ENCODE assay signal across 18 mouse cellular contexts in genomic region chr4:29119480-29120153, GRCm38 (mm10).
DNase-seq lines count a peak whose midpoint lies in the region; ATAC-seq lines count a peak whose summit lies in the region.
"Had no signal": no experiment of that assay in that cellular context is flagged by ENCODE, and none has a peak within 500 bp of the region (broad histone marks: within the 10 kb centered on the region; RNA-seq: fewer than 3 reads in every experiment).

No protein-coding gene starts in this region.

- H3K4me2 ChIP-seq in hindbrain, embryonic 11.5 days (replicated peaks; ENCODE audit: low read depth, low read length) = no peak overlapping the region
- H3K4me2 ChIP-seq in hindbrain, embryonic 16.5 days (ENCODE audit: low read length) = no peak overlapping the region; the same call in 1 of the 2 replicates
- no peak overlapping the region for H3K4me2 ChIP-seq in neural tube, embryonic 11.5 days (ENCODE audit: low read depth)
- H3K4me2 ChIP-seq in midbrain, embryonic 14.5 days (ENCODE audit: low read length) = no peak overlapping the region
- H3K4me2 ChIP-seq: embryonic facial prominence, embryonic 12.5 days; hindbrain, embryonic 14.5 days; liver, embryonic 11.5 days; neural tube, embryonic 12.5 days had no signal

- no peaks in the 10 kb centered on the region for H3K9me3 ChIP-seq in hindbrain, embryonic 11.5 days (ENCODE audit: control insufficient read depth, low read length)
- H3K9me3 ChIP-seq in hindbrain, embryonic 16.5 days (ENCODE audit: control insufficient read depth, low read length) = no peaks in the 10 kb centered on the region
- H3K9me3 ChIP-seq in neural tube, embryonic 11.5 days (ENCODE audit: control insufficient read depth, low read length) = no peaks in the 10 kb centered on the region
- H3K9me3 ChIP-seq in embryonic facial prominence, embryonic 10.5 days = no peaks in the 10 kb centered on the region
- no peaks in the 10 kb centered on the region for H3K9me3 ChIP-seq in midbrain, embryonic 14.5 days (ENCODE audit: control insufficient read depth, low read length)
- H3K9me3 ChIP-seq: embryonic facial prominence, embryonic 12.5 days; neural tube, embryonic 12.5 days had no signal

- peak; percentile 34 for DNase-seq in hindbrain, embryonic 11.5 days (ENCODE audit: low spot score)
- DNase-seq in neural tube, embryonic 11.5 days (ENCODE audit: low spot score) = peak; percentile 20
- DNase-seq in neural tube, embryonic 10.5 days (ENCODE audit: extremely low spot score, low spot score) = no peak
- no peak for DNase-seq in embryonic facial prominence, embryonic 10.5 days (ENCODE audit: low spot score)
- peak; percentile 38 for DNase-seq in midbrain, embryonic 14.5 days
- DNase-seq in kidney, adult 18-20 months = no peak
- DNase-seq in frontal cortex, postnatal 10 days (ENCODE audit: low spot score in 2 of 2) = no peak
- DNase-seq: cerebellum, adult 9-11 months; gastrocnemius, postnatal 14 days; thymus, postnatal 36 days had no signal

- no peak overlapping the region for H3K9ac ChIP-seq in hindbrain, embryonic 11.5 days (ENCODE audit: low read depth, low read length)
- no peak overlapping the region for H3K9ac ChIP-seq in hindbrain, embryonic 16.5 days (ENCODE audit: low read depth, low read length)
- no peak overlapping the region for H3K9ac ChIP-seq in neural tube, embryonic 11.5 days (ENCODE audit: low read length)
- H3K9ac ChIP-seq in midbrain, embryonic 14.5 days (replicated peaks; ENCODE audit: low read length) = no peak overlapping the region
- H3K9ac ChIP-seq: embryonic facial prominence, embryonic 12.5 days; hindbrain, embryonic 14.5 days; neural tube, embryonic 12.5 days had no signal

- no peak overlapping the region for H3K27ac ChIP-seq in hindbrain, embryonic 11.5 days (ENCODE audit: low read depth, low read length)
- H3K27ac ChIP-seq in hindbrain, embryonic 16.5 days (ENCODE audit: low read depth, low read length) = no peak overlapping the region
- H3K27ac ChIP-seq in neural tube, embryonic 11.5 days (ENCODE audit: low read depth, low read length) = no peak overlapping the region
- 0 out of 2 replicates have a peak overlapping the region, but pooled peaks have one; percentile 14 for H3K27ac ChIP-seq in embryonic facial prominence, embryonic 10.5 days (replicated peaks)
- H3K27ac ChIP-seq in midbrain, embryonic 14.5 days (replicated peaks; ENCODE audit: low read depth, low read length) = no peak overlapping the region
- H3K27ac ChIP-seq: embryonic facial prominence, embryonic 12.5 days; hindbrain, embryonic 14.5 days; kidney, postnatal 0 days; neural tube, embryonic 12.5 days had no signal

- peak; percentile 69 for ATAC-seq in hindbrain, embryonic 11.5 days (ENCODE audit: low FRiP score)
- ATAC-seq in hindbrain, embryonic 16.5 days = no peak
- ATAC-seq in neural tube, embryonic 11.5 days (ENCODE audit: insufficient read depth, low FRiP score, low TSS enrichment) = 0 out of 2 replicates have a peak, but pooled peaks have one; percentile 46
- ATAC-seq in midbrain, embryonic 14.5 days (ENCODE audit: low FRiP score, low TSS enrichment) = peak; percentile 37; the same call in 1 of the 2 replicates
- ATAC-seq: intestine, postnatal 0 days; Patski had no signal

- WGBS in hindbrain, embryonic 11.5 days = 35% methylated on average over 9 of the region's 9 CpGs
- 32% methylated on average over 9 of the region's 9 CpGs for WGBS in hindbrain, embryonic 16.5 days
- 53% methylated on average over 9 of the region's 9 CpGs for WGBS in neural tube, embryonic 11.5 days
- 46% methylated on average over 9 of the region's 9 CpGs for WGBS in embryonic facial prominence, embryonic 10.5 days
- WGBS in midbrain, embryonic 14.5 days = 13% methylated on average over 9 of the region's 9 CpGs

- H3K4me3 ChIP-seq in hindbrain, embryonic 11.5 days (ENCODE audit: low read depth, low read length) = no peak overlapping the region
- no peak overlapping the region for H3K4me3 ChIP-seq in hindbrain, embryonic 16.5 days (ENCODE audit: low read length)
- H3K4me3 ChIP-seq in neural tube, embryonic 11.5 days (ENCODE audit: low read depth, low read length) = no peak overlapping the region
- H3K4me3 ChIP-seq in embryonic facial prominence, embryonic 10.5 days = no peak overlapping the region
- no peak overlapping the region for H3K4me3 ChIP-seq in midbrain, embryonic 14.5 days (replicated peaks; ENCODE audit: low read depth, low read length)
- H3K4me3 ChIP-seq: embryonic facial prominence, embryonic 12.5 days; neural tube, embryonic 12.5 days had no signal

- H3K4me1 ChIP-seq in hindbrain, embryonic 11.5 days (replicated peaks; ENCODE audit: control insufficient read depth, insufficient read depth, low read length) = no peaks in the 10 kb centered on the region
- no peaks in the 10 kb centered on the region; the same call in 1 of the 2 replicates for H3K4me1 ChIP-seq in hindbrain, embryonic 16.5 days (ENCODE audit: control insufficient read depth, insufficient read depth, low read depth, low read length)
- peaks cover 4% of the 10 kb centered on the region for H3K4me1 ChIP-seq in neural tube, embryonic 11.5 days (ENCODE audit: control insufficient read depth, insufficient read depth, low read length)
- H3K4me1 ChIP-seq in embryonic facial prominence, embryonic 10.5 days = peaks cover 6% of the 10 kb centered on the region; the same call in 1 of the 2 replicates
- H3K4me1 ChIP-seq in midbrain, embryonic 14.5 days (ENCODE audit: control insufficient read depth, insufficient read depth, low read length) = 0 out of 2 replicates have a peak, but pooled peaks cover 4% of the 10 kb centered on the region
- H3K4me1 ChIP-seq: neural tube, embryonic 12.5 days had no signal

- H3K36me3 ChIP-seq in hindbrain, embryonic 11.5 days (ENCODE audit: control insufficient read depth, insufficient read depth, low read length) = no peaks in the 10 kb centered on the region
- no peaks in the 10 kb centered on the region for H3K36me3 ChIP-seq in hindbrain, embryonic 16.5 days (ENCODE audit: control insufficient read depth, insufficient read depth, low read length)
- H3K36me3 ChIP-seq in neural tube, embryonic 11.5 days (ENCODE audit: control insufficient read depth, insufficient read depth, low read length) = no peaks in the 10 kb centered on the region
- no peaks in the 10 kb centered on the region for H3K36me3 ChIP-seq in embryonic facial prominence, embryonic 10.5 days (replicated peaks)
- H3K36me3 ChIP-seq in midbrain, embryonic 14.5 days (ENCODE audit: control insufficient read depth, insufficient read depth, low read length) = no peaks in the 10 kb centered on the region
- H3K36me3 ChIP-seq: embryonic facial prominence, embryonic 12.5 days; neural tube, embryonic 12.5 days had no signal

- no peaks in the 10 kb centered on the region for H3K27me3 ChIP-seq in hindbrain, embryonic 11.5 days (ENCODE audit: control insufficient read depth, insufficient read depth, low read length)
- no peaks in the 10 kb centered on the region for H3K27me3 ChIP-seq in hindbrain, embryonic 16.5 days (replicated peaks; ENCODE audit: control insufficient read depth, insufficient read depth, low read length)
- no peaks in the 10 kb centered on the region for H3K27me3 ChIP-seq in neural tube, embryonic 11.5 days (ENCODE audit: control insufficient read depth, insufficient read depth, low read length)
- H3K27me3 ChIP-seq in embryonic facial prominence, embryonic 10.5 days (replicated peaks; ENCODE audit: low read depth, poor library complexity, severe bottlenecking) = no peaks in the 10 kb centered on the region
- H3K27me3 ChIP-seq in midbrain, embryonic 14.5 days (ENCODE audit: control insufficient read depth, insufficient read depth, low read length) = peaks cover 14% of the 10 kb centered on the region
- H3K27me3 ChIP-seq: embryonic facial prominence, embryonic 12.5 days; neural tube, embryonic 12.5 days; Patski had no signal

Comparison
In these comparisons a context has a peak if more than half of its experiments do, and no peak if none do; other contexts are left out.
1. DNase-seq: peak in hindbrain, embryonic 11.5 days (single experiment), neural tube, embryonic 11.5 days (single experiment) and midbrain, embryonic 14.5 days (single experiment); none in neural tube, embryonic 10.5 days (single experiment), embryonic facial prominence, embryonic 10.5 days (single experiment), kidney, adult 18-20 months (single experiment) and frontal cortex, postnatal 10 days (0 of 2).